Mouse (Mus musculus) thymus, postnatal 0 days (tissue): Measurements from ENCODE around the gene Chrnb2. TPM values are rescaled to one million over a fixed set of nuclear protein-coding genes. Genes with fewer than 3 reads are reported as not detected.
A peak's percentile ranks its signal among the peaks of the same experiment; 100 is the strongest.
"Not testable (repeated sequence)": the region's sequence is repeated elsewhere in the genome, so short reads cannot be mapped to it uniquely, and the experiment has no call there.

ENCODE experiments used
- DNase-seq: peaks from one replicate; pipeline ENCODE4 v3.0.0-alpha.2; 2015; ENCODE audit warnings: low spot score
- polyA plus RNA-seq: library from polyadenylated mRNA; unstranded; fragments of >200 nt; fragmentation: Nextera tagmentation; extraction: Ambion mirVana; gene quantifications from 2 replicates; pipeline ENCODE4 v1.2.1, GENCODE M21; 2015

Gene Chrnb2
- 0.53 and 0.55 TPM in 2 replicates for polyA plus RNA-seq

GRCm38 (mm10) chr3:89764119-89764724, at the start of gene Chrnb2:
TSS of gene Chrnb2 (minus strand) at chr3:89764632.
- peak; percentile 81 for DNase-seq

- DNase-seq = no peak
Observed at GRCm38 (mm10) chr3:89814051-89814450, 49.6 kb upstream of the Chrnb2 start.

GRCm38 (mm10) chr3:89812166-89812565, 47.7 kb upstream of the Chrnb2 start:
- DNase-seq = no peak

- DNase-seq = no peak
Observed at GRCm38 (mm10) chr3:89810841-89811240, 46.4 kb upstream of the Chrnb2 start.

- no peak for DNase-seq
Observed at GRCm38 (mm10) chr3:89808638-89809037, 44.2 kb upstream of the Chrnb2 start.

GRCm38 (mm10) chr3:89807881-89808280, 43.4 kb upstream of the Chrnb2 start:
- DNase-seq = no peak

- DNase-seq = no peak
Observed at GRCm38 (mm10) chr3:89807171-89807570, 42.7 kb upstream of the Chrnb2 start.

- DNase-seq = no peak
Observed at GRCm38 (mm10) chr3:89806751-89807150, 42.3 kb upstream of the Chrnb2 start.

- no peak for DNase-seq
Observed at GRCm38 (mm10) chr3:89805179-89805578, 40.7 kb upstream of the Chrnb2 start.

- no peak for DNase-seq
Observed at GRCm38 (mm10) chr3:89802876-89803275, 38.4 kb upstream of the Chrnb2 start.

GRCm38 (mm10) chr3:89801507-89801847, 37.0 kb upstream of the Chrnb2 start:
- no peak for DNase-seq

GRCm38 (mm10) chr3:89800774-89801506, 36.5 kb upstream of the Chrnb2 start:
- no peak for DNase-seq

- not testable (repeated sequence) for DNase-seq
Observed at GRCm38 (mm10) chr3:89800078-89800477, 35.6 kb upstream of the Chrnb2 start.

- DNase-seq = no peak
Observed at GRCm38 (mm10) chr3:89799476-89799875, 35.0 kb upstream of the Chrnb2 start.

GRCm38 (mm10) chr3:89798518-89798917, 34.1 kb upstream of the Chrnb2 start:
- DNase-seq = no peak

GRCm38 (mm10) chr3:89796358-89796757, 31.9 kb upstream of the Chrnb2 start:
- DNase-seq = no peak

GRCm38 (mm10) chr3:89795746-89796145, 31.3 kb upstream of the Chrnb2 start:
- DNase-seq = no peak

- DNase-seq = no peak
Observed at GRCm38 (mm10) chr3:89794616-89795015, 30.2 kb upstream of the Chrnb2 start.

GRCm38 (mm10) chr3:89788680-89789352, 24.4 kb upstream of the Chrnb2 start:
- no peak for DNase-seq

GRCm38 (mm10) chr3:89786275-89786674, 21.8 kb upstream of the Chrnb2 start:
- no peak for DNase-seq

GRCm38 (mm10) chr3:89784991-89785753, 20.7 kb upstream of the Chrnb2 start:
- DNase-seq = no peak

- no peak for DNase-seq
Observed at GRCm38 (mm10) chr3:89781640-89782039, 17.2 kb upstream of the Chrnb2 start.
